Mouse (Mus musculus) heart, postnatal 0 days (tissue): ENCODE measurements around the gene Ryr3.

Experiments
- CTCF ChIP-seq: IDR thresholded peaks from 2 replicates; pipeline ENCODE4 v1.5.1; 2016; ENCODE audit warnings: antibody characterized with exemption, control low read depth, low read depth
- EP300 ChIP-seq: IDR thresholded peaks from 2 replicates; pipeline ENCODE4 v1.6.1; 2016; ENCODE audit warnings: antibody characterized with exemption, low read depth

- TF ChIP-seq CTCF (no peak), EP300 (no peak)
Observed at GRCm38 (mm10) chr2:112909142-112909541, 307.8 kb downstream of the Ryr3 start.
